Mouse (Mus musculus) liver, adult 2 months (tissue): ENCODE results near the gene Ctdnep1.
"Not testable (repeated sequence)": the region's sequence is repeated elsewhere in the genome, so short reads cannot be mapped to it uniquely, and the experiment has no call there.

Source experiments
- CTCF ChIP-seq: fragments of 200-500 bp; IDR thresholded peaks from 2 replicates; pipeline ENCODE4 v1.5.1; 2011; ENCODE audit warnings: low read depth, low read length, control low read depth
- POLR2A ChIP-seq: fragments of 200-500 bp; IDR thresholded peaks from 2 replicates; pipeline ENCODE4 v1.6.1; 2011; ENCODE audit warnings: low read length, control low read depth; ENCODE audit not compliant: insufficient read depth; ENCODE audit errors: extremely low read depth

DNA sequence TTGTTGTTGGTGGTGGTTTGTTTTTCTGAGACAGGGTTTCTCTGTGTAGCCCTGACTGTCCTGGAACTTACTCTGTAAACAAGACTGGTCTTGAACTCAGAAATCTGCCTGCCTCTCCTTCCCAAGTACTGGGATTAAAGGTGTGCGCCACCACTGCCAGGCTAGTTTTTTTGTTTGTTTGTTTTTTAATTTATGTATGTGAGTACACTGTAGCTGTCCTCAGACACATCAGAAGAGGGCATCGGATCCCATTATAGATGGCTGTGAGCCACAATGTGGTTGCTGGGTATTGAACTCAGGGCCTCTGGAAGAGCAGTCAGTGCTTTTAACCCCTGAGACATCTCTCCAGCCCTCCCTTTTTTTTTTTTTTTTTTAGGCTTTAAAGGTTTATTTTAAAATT lies 35.2 kb downstream of the Ctdnep1 start:
- TF ChIP-seq CTCF, POLR2A: not testable (repeated sequence)
